Mouse (Mus musculus) midbrain, postnatal 0 days (tissue): ENCODE data around the gene Cfap43. TPM values are rescaled to one million over a fixed set of nuclear protein-coding genes. Genes with fewer than 3 reads are reported as not detected.

ENCODE experiments used
- ATAC-seq: fragments of 200-750 bp; cut with Nextera tagmentation; 2 replicates; pipeline ENCODE4 v1.8.0; 2017; ENCODE audit warnings: moderate number of reproducible peaks, mild to moderate bottlenecking, moderate TSS enrichment, moderate library complexity; ENCODE audit not compliant: low FRiP score
- DNase-seq: peaks from one replicate; pipeline ENCODE4 v3.0.0-alpha.2; 2015; ENCODE audit warnings: low spot score
- H3K27ac ChIP-seq: fragments of 300-500 bp; sonication (generic); 2 replicates; pipeline ENCODE4 v1.5.1; 2014; ENCODE audit warnings: low read depth, mild to moderate bottlenecking, low read length, mixed read lengths
- H3K27me3 ChIP-seq: fragments of 300-500 bp; sonication (generic); 2 replicates; pipeline ENCODE4 v1.6.1; 2014; ENCODE audit warnings: low read length, control low read depth, mixed read lengths; ENCODE audit not compliant: insufficient read depth
- H3K36me3 ChIP-seq: fragments of 300-500 bp; sonication (generic); 2 replicates; pipeline ENCODE4 v1.6.1; 2014; ENCODE audit warnings: low read length, control low read depth, mixed read lengths; ENCODE audit not compliant: insufficient read depth
- H3K4me1 ChIP-seq: fragments of 300-500 bp; sonication (generic); 2 replicates; pipeline ENCODE4 v1.6.1; 2014; ENCODE audit warnings: mild to moderate bottlenecking, control low read depth, antibody characterized with exemption, low read length, mixed read lengths; ENCODE audit not compliant: insufficient read depth
- H3K4me2 ChIP-seq: fragments of 300-500 bp; sonication (generic); 2 replicates; pipeline ENCODE4 v1.6.1; 2014; ENCODE audit warnings: low read depth, mild to moderate bottlenecking, low read length, mixed read lengths; ENCODE audit not compliant: poor library complexity, severe bottlenecking
- H3K4me3 ChIP-seq: fragments of 300-500 bp; sonication (generic); 2 replicates; pipeline ENCODE4 v1.5.1; 2014; ENCODE audit warnings: low read depth, mild to moderate bottlenecking, low read length, moderate library complexity
- H3K9ac ChIP-seq: fragments of 300-500 bp; sonication (generic); replicated peaks from 2 replicates; pipeline ENCODE4 v1.6.1; 2014; ENCODE audit warnings: mild to moderate bottlenecking, low read length, moderate library complexity, mixed read lengths; ENCODE audit not compliant: poor library complexity, severe bottlenecking
- H3K9me3 ChIP-seq: fragments of 300-500 bp; sonication (generic); 2 replicates; pipeline ENCODE4 v1.6.1; 2016; ENCODE audit warnings: low read length, control low read depth
- CTCF ChIP-seq: IDR thresholded peaks from 2 replicates; pipeline ENCODE4 v1.5.1; 2016; ENCODE audit warnings: antibody characterized with exemption, mild to moderate bottlenecking
- WGBS: fragments of 180-500 bp; shearing (Covaris S2); extraction: QIAGEN DNeasy Blood & Tissue Kit; methylation state at CpG from one replicate; pipeline ENCODE4 v1.1.7; 2014; 5-methylcytosine and 5-hydroxymethylcytosine counted together
- polyA plus RNA-seq: library from polyadenylated mRNA; unstranded; fragments of >200 nt; fragmentation: Nextera tagmentation; extraction: Ambion mirVana; gene quantifications from 2 replicates; pipeline ENCODE4 v1.2.1, GENCODE M21; 2015
- total RNA-seq: library from RNA; depleted of rRNA; stranded (reverse); fragments of >200 nt; gene quantifications from 2 replicates; pipeline ENCODE4 v1.2.3, GENCODE M21; 2014

Gene Cfap43
- total and polyA plus RNA-seq, 2 experiments from 2014 or later = 2.6 to 4.2 TPM

GRCm38 (mm10) chr19:47837527-47837901 lies 81.6 kb downstream of the Cfap43 start:
- peak; percentile 54; the same call in 1 of the 2 replicates for ATAC-seq
- no peak for TF ChIP-seq CTCF
- Histone ChIP-seq H3K9me3 (no peaks in the 10 kb centered on the region), H3K9ac (peak overlapping the region; percentile 52), H3K4me3 (peak overlapping the region; percentile 44), H3K27ac (no peak overlapping the region), H3K36me3 (no peaks in the 10 kb centered on the region), H3K4me2 (peak overlapping the region; percentile 73), H3K4me1 (no peaks in the 10 kb centered on the region), H3K27me3 (no peaks in the 10 kb centered on the region)
- DNase-seq = no peak
- WGBS = 0% methylated on average over 6 of the region's 6 CpGs

DNA sequence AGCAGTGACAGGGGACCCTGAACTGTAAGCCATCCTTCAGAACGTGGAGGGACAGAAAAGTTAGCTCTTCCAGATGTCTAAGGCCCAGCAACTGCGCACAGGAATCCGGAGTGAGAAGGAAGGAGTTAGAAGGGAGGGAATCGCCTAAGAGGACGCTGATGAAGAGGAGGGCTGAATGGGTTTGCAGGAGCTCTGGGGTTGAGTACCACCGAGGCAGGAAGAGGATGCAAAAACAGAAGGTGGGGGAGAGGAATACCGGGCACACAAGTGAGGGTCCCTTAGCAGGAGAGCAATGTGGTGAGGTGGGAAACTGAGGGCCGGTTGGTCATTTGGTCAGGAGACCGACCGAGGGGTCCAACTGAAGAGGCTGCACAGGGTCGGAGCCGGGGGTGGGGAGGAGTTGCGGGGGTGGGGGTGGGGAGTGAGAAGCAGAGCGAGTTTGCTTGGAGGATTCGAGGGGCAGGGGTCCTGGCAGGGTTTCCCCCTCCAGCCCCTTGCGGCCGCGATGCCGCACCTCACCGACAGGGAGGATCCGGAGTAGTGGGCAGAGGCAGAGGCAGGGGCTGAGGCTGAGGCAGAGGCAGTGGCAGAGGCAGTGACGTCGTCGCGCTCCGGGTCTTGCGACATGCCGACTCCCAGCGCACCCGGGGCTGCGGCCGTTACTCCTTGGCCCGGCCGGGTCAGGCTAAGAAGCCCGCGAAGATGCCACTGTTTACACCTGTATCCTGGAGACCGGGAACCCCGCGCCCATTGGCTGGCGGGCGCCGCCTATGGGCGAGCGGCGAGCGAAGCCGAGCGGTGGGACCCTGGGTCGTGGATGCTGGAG lies 82.2 kb downstream of the Cfap43 start:
- Histone ChIP-seq H3K4me2 (peak overlapping the region; percentile 73), H3K36me3 (no peaks in the 10 kb centered on the region), H3K27me3 (no peaks in the 10 kb centered on the region), H3K9me3 (no peaks in the 10 kb centered on the region), H3K27ac (no peak overlapping the region), H3K4me3 (peak overlapping the region; percentile 44), H3K9ac (peak overlapping the region; percentile 52), H3K4me1 (no peaks in the 10 kb centered on the region)
- ATAC-seq (peak; percentile 92), DNase-seq (peak; percentile 76)
- WGBS = 3% methylated on average over 43 of the region's 49 CpGs
- TF ChIP-seq CTCF = peak; percentile 67

GRCm38 (mm10) chr19:47835776-47836175 lies 83.3 kb downstream of the Cfap43 start:
- Histone ChIP-seq H3K4me3 (no peak overlapping the region), H3K9me3 (no peaks in the 10 kb centered on the region), H3K4me2 (no peak overlapping the region), H3K4me1 (no peaks in the 10 kb centered on the region), H3K9ac (no peak overlapping the region), H3K27me3 (no peaks in the 10 kb centered on the region), H3K36me3 (no peaks in the 10 kb centered on the region), H3K27ac (no peak overlapping the region)
- WGBS = 82% methylated on average over 7 of the region's 7 CpGs
- no peak for TF ChIP-seq CTCF
- DNase-seq (no peak), ATAC-seq (no peak)

GRCm38 (mm10) chr19:47834614-47835013 lies 84.5 kb downstream of the Cfap43 start:
- Histone ChIP-seq H3K4me1 (no peaks in the 10 kb centered on the region), H3K27ac (no peak overlapping the region), H3K4me2 (no peak overlapping the region), H3K9me3 (no peaks in the 10 kb centered on the region), H3K36me3 (no peaks in the 10 kb centered on the region), H3K9ac (no peak overlapping the region), H3K27me3 (no peaks in the 10 kb centered on the region), H3K4me3 (no peak overlapping the region)
- 93% methylated on average over 5 of the region's 5 CpGs for WGBS
- no peak for TF ChIP-seq CTCF
- no peak for ATAC-seq
- DNase-seq = no peak

- no peak for TF ChIP-seq CTCF
- 91% methylated on average over 16 of the region's 16 CpGs for WGBS
- H3K9ac ChIP-seq = no peak overlapping the region
- no peaks in the 10 kb centered on the region for H3K4me1 ChIP-seq
- no peaks in the 10 kb centered on the region for H3K36me3 ChIP-seq
- H3K4me3 ChIP-seq = no peak overlapping the region
- no peak overlapping the region for H3K27ac ChIP-seq
- DNase-seq (no peak), ATAC-seq (no peak)
- H3K9me3 ChIP-seq = no peaks in the 10 kb centered on the region
- no peaks in the 10 kb centered on the region for H3K27me3 ChIP-seq
- H3K4me2 ChIP-seq = no peak overlapping the region
These were observed 86.8 kb downstream of the Cfap43 start for GRCm38 (mm10) chr19:47832316-47832715.

DNA sequence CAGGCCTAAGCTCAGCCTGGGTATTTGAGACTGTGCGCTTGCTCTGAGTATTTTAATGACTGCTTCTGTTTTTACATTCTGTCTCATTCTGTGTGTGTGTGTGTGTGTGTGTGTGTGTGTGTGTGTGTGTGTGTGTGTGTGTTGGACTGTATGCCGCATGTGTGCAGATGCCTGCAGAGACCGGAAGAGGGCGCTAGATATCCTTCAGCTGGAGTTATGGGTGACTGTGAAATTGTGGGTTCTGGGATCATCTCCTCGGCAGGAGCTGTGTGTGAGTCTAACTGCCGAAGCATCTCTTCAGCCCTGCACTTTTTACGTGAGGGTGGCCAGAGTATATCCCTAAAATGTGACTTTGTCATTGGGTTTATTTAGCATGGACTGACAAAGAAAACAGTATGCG lies 88.0 kb downstream of the Cfap43 start:
- no peaks in the 10 kb centered on the region for H3K4me1 ChIP-seq

More for the DNA sequence above, 88.0 kb downstream of the Cfap43 start:
- no peak for TF ChIP-seq CTCF
- H3K4me3 ChIP-seq = no peak overlapping the region
- no peaks in the 10 kb centered on the region for H3K27me3 ChIP-seq
- no peaks in the 10 kb centered on the region for H3K36me3 ChIP-seq
- H3K27ac ChIP-seq = no peak overlapping the region
- H3K9me3 ChIP-seq = no peaks in the 10 kb centered on the region
- WGBS = 96% methylated on average over 8 of the region's 8 CpGs
- DNase-seq = no peak
- H3K9ac ChIP-seq = no peak overlapping the region
- no peak for ATAC-seq
- H3K4me2 ChIP-seq = no peak overlapping the region
